Mouse (Mus musculus) olfactory bulb, adult 2 months (tissue): ENCODE results near the gene Zcchc12.

Experiments used
- CTCF ChIP-seq: fragments of 200-500 bp; IDR thresholded peaks from 2 replicates; pipeline ENCODE4 v1.5.1; 2012; ENCODE audit warnings: low read depth, mild to moderate bottlenecking, low read length, moderate library complexity; ENCODE audit not compliant: insufficient read depth
- POLR2A ChIP-seq: fragments of 200-500 bp; IDR thresholded peaks from 2 replicates; pipeline ENCODE4 v1.6.1; 2012; ENCODE audit warnings: mild to moderate bottlenecking, low read depth, low read length, moderate library complexity; ENCODE audit not compliant: insufficient read depth

GRCm38 (mm10) chrX:36183625-36184024, 12.1 kb upstream of the Zcchc12 start:
- TF ChIP-seq CTCF (no peak), POLR2A (no peak)
